Mouse (Mus musculus): ENCODE results near the gene Fubp3. TPM values are rescaled to one million over a fixed set of nuclear protein-coding genes. Genes with fewer than 3 reads are reported as not detected.
"Not testable (repeated sequence)": the region's sequence is repeated elsewhere in the genome, so short reads cannot be mapped to it uniquely, and the experiment has no call there.

The Fubp3 gene
- total and polyA plus RNA-seq, 2 experiments from 2014 or later: 25.3 to 42.0 TPM

DNA sequence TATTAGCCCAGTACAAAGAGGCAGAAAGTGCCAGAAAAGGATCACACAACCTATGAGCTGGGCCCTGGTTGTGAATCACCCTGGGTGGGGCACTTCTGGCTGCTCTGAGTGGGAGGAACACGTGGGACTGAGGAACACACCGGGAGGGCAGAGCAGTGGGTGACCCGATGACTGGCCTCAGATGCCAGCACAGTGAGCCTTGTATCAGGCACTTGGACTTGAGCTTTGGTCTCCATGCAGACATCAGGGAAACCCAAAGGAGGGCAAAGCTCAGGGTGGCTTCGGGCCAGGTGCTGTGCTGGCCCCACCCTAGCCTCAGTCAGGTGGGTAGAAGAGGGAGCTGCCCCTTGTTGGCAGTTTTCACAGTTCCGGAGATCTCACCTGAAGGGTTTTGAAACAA is 30.9 kb upstream of the Fubp3 start:
- DNase-seq (ENCODE audit: low spot score) (no peak), ATAC-seq (ENCODE audit: low FRiP score) (no peak)
- H3K9me3 ChIP-seq (ENCODE audit: low read length): no peaks in the 10 kb centered on the region
- no peaks in the 10 kb centered on the region for H3K36me3 ChIP-seq (ENCODE audit: insufficient read depth, low read length)
- no peaks in the 10 kb centered on the region for H3K4me1 ChIP-seq (ENCODE audit: insufficient read depth, low read length)
- 88% methylated on average over 5 of the region's 5 CpGs for WGBS
- H3K27me3 ChIP-seq (ENCODE audit: insufficient read depth, low read length): no peaks in the 10 kb centered on the region
- TF ChIP-seq CTCF (IDR thresholded peaks at IDR 0.05): no peak
- no peak overlapping the region for H3K9ac ChIP-seq (replicated peaks; ENCODE audit: low read length, poor library complexity, severe bottlenecking)
- no peak overlapping the region for H3K27ac ChIP-seq (ENCODE audit: low read depth, low read length)
- no peak overlapping the region for H3K4me2 ChIP-seq (ENCODE audit: low read depth, low read length, poor library complexity, severe bottlenecking)
- no peak overlapping the region for H3K4me3 ChIP-seq (ENCODE audit: low read depth, low read length)

DNA sequence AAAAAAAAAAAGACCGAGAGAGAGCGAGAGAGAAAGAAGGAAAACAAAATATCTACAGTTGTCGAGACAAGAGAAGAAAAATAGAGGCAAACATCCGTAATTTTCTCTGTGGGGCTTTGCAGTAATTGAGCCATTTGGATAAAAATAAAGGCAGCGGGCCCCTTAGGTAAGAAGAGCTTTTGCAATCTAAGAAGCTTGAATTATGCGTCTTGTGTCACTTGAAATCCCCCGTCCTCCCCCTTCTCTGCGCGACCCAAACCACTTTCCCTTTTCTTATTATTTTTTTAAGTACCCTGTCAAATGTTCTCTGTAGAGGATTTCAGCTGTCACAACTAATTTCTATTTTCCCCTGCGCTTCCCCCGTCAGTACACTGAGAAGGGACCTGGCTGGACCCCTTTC is 24.7 kb upstream of the Fubp3 start:
- no peak for TF ChIP-seq CTCF (IDR thresholded peaks at IDR 0.05)
- 39% methylated on average over 11 of the region's 11 CpGs for WGBS
- H3K27ac ChIP-seq (ENCODE audit: low read depth, low read length): no peak overlapping the region

DNA sequence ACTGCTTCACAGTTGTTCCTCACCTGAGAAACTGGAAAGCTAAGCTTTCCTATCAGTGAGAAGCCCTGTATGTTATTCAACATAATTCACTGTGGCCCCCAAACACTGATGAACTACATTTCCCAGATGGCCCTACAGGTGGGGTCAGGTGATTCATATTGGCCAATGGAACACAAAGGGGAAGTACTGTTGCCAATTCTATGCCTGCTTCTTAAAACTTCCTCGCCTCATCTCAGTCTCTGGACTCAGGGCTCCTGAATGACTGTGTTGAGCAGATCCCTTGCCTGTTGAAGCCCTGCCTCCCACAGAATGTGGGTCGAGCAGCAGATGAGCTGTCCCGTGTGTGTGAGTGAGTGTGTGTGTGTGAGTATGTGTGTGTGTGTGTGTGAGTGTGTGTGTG is 21.9 kb upstream of the Fubp3 start:
- no peaks in the 10 kb centered on the region for H3K27me3 ChIP-seq (ENCODE audit: insufficient read depth, low read length)
- no peaks in the 10 kb centered on the region for H3K9me3 ChIP-seq (ENCODE audit: low read length)
- H3K9ac ChIP-seq (replicated peaks; ENCODE audit: low read length, poor library complexity, severe bottlenecking): no peak overlapping the region
- H3K36me3 ChIP-seq (ENCODE audit: insufficient read depth, low read length): no peaks in the 10 kb centered on the region
- no peak overlapping the region for H3K4me3 ChIP-seq (ENCODE audit: low read depth, low read length)
- DNase-seq (ENCODE audit: low spot score): no peak
- no peak overlapping the region for H3K27ac ChIP-seq (ENCODE audit: low read depth, low read length)
- H3K4me1 ChIP-seq (ENCODE audit: insufficient read depth, low read length): no peaks in the 10 kb centered on the region
- no peak overlapping the region for H3K4me2 ChIP-seq (ENCODE audit: low read depth, low read length, poor library complexity, severe bottlenecking)
- ATAC-seq (ENCODE audit: low FRiP score): no peak
- TF ChIP-seq CTCF (IDR thresholded peaks at IDR 0.05): no peak
- WGBS: 68% methylated on average over 3 of the region's 3 CpGs

More for the DNA sequence above, 24.7 kb upstream of the Fubp3 start:
- Histone ChIP-seq H3K9ac (replicated peaks; ENCODE audit: low read length, poor library complexity, severe bottlenecking) (no peak overlapping the region), H3K4me1 (ENCODE audit: insufficient read depth, low read length) (no peaks in the 10 kb centered on the region), H3K4me3 (ENCODE audit: low read depth, low read length) (no peak overlapping the region), H3K4me2 (ENCODE audit: low read depth, low read length, poor library complexity, severe bottlenecking) (no peak overlapping the region), H3K9me3 (ENCODE audit: low read length) (no peaks in the 10 kb centered on the region), H3K27me3 (ENCODE audit: insufficient read depth, low read length) (no peaks in the 10 kb centered on the region), H3K36me3 (ENCODE audit: insufficient read depth, low read length) (no peaks in the 10 kb centered on the region)
- ATAC-seq (ENCODE audit: low FRiP score) (no peak), DNase-seq (ENCODE audit: low spot score) (no peak)

DNA sequence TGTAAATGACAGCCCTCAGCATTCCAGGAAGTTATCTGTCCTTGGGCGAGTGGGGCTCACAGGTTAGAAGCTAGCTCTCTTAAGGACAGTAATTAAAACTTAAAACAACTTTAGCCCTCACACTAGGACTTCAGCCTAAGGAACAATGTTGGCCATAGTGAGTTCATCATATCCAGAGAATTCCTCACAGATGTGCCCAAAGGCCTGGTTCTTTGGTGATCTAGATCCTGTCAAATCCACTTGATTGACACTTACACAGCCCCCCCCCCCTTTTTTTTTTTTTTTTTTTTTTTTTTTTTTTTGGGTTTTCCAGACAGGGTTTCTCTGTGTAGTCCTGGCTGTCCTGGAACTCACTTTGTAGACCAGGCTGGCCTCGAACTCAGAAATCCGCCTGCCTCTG is 21.1 kb upstream of the Fubp3 start:
- ATAC-seq (ENCODE audit: low FRiP score); H3K27me3 ChIP-seq (ENCODE audit: insufficient read depth, low read length); H3K4me1 ChIP-seq (ENCODE audit: insufficient read depth, low read length); H3K9me3 ChIP-seq (ENCODE audit: low read length); H3K9ac ChIP-seq (replicated peaks; ENCODE audit: low read length, poor library complexity, severe bottlenecking); H3K4me2 ChIP-seq (ENCODE audit: low read depth, low read length, poor library complexity, severe bottlenecking); H3K4me3 ChIP-seq (ENCODE audit: low read depth, low read length); DNase-seq (ENCODE audit: low spot score); H3K36me3 ChIP-seq (ENCODE audit: insufficient read depth, low read length); H3K27ac ChIP-seq (ENCODE audit: low read depth, low read length): not testable (repeated sequence)
- 84% methylated on average over 1 of the region's 3 CpGs for WGBS

DNA sequence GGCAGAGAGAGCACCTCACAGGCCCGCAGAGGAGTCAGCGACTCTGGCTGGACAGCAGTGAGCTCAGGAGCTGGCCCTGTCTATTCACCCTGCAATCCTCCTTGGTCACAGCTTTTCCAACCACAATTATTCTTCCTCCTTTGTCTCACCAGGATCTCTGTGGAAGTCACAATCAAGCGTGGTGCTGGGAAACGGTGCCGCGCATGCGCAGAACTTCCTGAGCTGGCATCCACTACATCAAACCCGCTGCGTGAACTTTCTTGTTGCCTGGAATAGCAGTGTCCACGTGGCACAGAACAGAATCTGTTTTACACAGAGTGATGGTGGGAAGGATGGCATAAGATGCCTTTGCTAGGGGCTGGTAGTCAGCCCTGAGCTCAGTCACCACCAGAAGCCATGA is 20.5 kb upstream of the Fubp3 start:
- no peak for TF ChIP-seq CTCF (IDR thresholded peaks at IDR 0.05)
- DNase-seq (ENCODE audit: low spot score) (no peak), ATAC-seq (ENCODE audit: low FRiP score) (no peak)
- 87% methylated on average over 10 of the region's 10 CpGs for WGBS
- Histone ChIP-seq H3K4me3 (ENCODE audit: low read depth, low read length) (no peak overlapping the region), H3K9me3 (ENCODE audit: low read length) (no peaks in the 10 kb centered on the region), H3K36me3 (ENCODE audit: insufficient read depth, low read length) (no peaks in the 10 kb centered on the region), H3K27ac (ENCODE audit: low read depth, low read length) (no peak overlapping the region), H3K4me2 (ENCODE audit: low read depth, low read length, poor library complexity, severe bottlenecking) (no peak overlapping the region), H3K27me3 (ENCODE audit: insufficient read depth, low read length) (no peaks in the 10 kb centered on the region), H3K4me1 (ENCODE audit: insufficient read depth, low read length) (no peaks in the 10 kb centered on the region), H3K9ac (replicated peaks; ENCODE audit: low read length, poor library complexity, severe bottlenecking) (no peak overlapping the region)

DNA sequence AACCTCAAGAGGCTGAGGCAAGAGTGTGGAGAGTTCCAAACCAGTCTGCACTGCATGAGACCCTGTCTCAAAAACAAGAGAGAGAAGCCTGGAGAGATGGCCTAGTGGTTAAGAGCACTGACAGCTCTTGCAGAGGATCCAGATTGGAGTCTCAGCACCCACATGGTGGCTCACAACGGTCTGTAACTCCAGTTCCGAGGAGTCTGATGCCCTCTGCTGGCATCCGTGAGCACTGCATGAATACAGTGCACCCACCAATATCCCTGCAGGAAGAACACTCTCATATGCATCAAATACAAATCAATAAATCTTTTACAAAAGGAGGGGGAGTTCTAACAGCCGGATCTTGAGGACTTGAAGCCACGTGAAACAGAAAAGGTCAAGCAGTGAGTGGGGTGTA is 17.8 kb upstream of the Fubp3 start:
- DNase-seq (ENCODE audit: low spot score) (no peak), ATAC-seq (ENCODE audit: low FRiP score) (no peak)
- Histone ChIP-seq H3K4me2 (ENCODE audit: low read depth, low read length, poor library complexity, severe bottlenecking) (no peak overlapping the region), H3K27me3 (ENCODE audit: insufficient read depth, low read length) (no peaks in the 10 kb centered on the region), H3K36me3 (ENCODE audit: insufficient read depth, low read length) (no peaks in the 10 kb centered on the region), H3K27ac (ENCODE audit: low read depth, low read length) (no peak overlapping the region), H3K4me1 (ENCODE audit: insufficient read depth, low read length) (no peaks in the 10 kb centered on the region), H3K9me3 (ENCODE audit: low read length) (no peaks in the 10 kb centered on the region), H3K9ac (replicated peaks; ENCODE audit: low read length, poor library complexity, severe bottlenecking) (no peak overlapping the region), H3K4me3 (ENCODE audit: low read depth, low read length) (no peak overlapping the region)
- TF ChIP-seq CTCF (IDR thresholded peaks at IDR 0.05): no peak
- WGBS: 85% methylated on average over 5 of the region's 5 CpGs
